Mouse (Mus musculus): Measurements from ENCODE around the gene Gadd45g. TPM values are rescaled to one million over a fixed set of nuclear protein-coding genes. Genes with fewer than 3 reads are reported as not detected.

Gene Gadd45g
- polyA plus RNA-seq, 1 experiment: 180 TPM

GRCm38 (mm10) chr13:51897579-51897978 lies 51.1 kb downstream of the Gadd45g start:
- no peaks in the 10 kb centered on the region for H3K27me3 ChIP-seq (ENCODE audit: control insufficient read depth, insufficient read depth, insufficient read length)
- no peaks in the 10 kb centered on the region for H3K79me2 ChIP-seq (ENCODE audit: control insufficient read depth, insufficient read depth)
- no peaks in the 10 kb centered on the region for H3K36me3 ChIP-seq (ENCODE audit: control insufficient read depth, insufficient read depth)
- H3ac ChIP-seq (ENCODE audit: control insufficient read depth, insufficient read length, low read depth): no peak overlapping the region
- no peak for TF ChIP-seq MAX (IDR thresholded peaks at IDR 0.05)
- no peak for TF ChIP-seq MYOG (IDR thresholded peaks at IDR 0.05; ENCODE audit: control insufficient read depth, extremely low read depth, insufficient read length)
- TF ChIP-seq CTCF (IDR thresholded peaks at IDR 0.05; ENCODE audit: control insufficient read depth, insufficient read depth, insufficient read length): no peak
- no peak for TF ChIP-seq USF1 (IDR thresholded peaks at IDR 0.05; ENCODE audit: low read depth)
- no peak for TF ChIP-seq CEBPB (IDR thresholded peaks at IDR 0.05; ENCODE audit: low read depth)
- TF ChIP-seq FOSL1 (IDR thresholded peaks at IDR 0.05; ENCODE audit: insufficient read depth, low read length, poor library complexity, severe bottlenecking): no peak
- no peak for TF ChIP-seq MYOD1 (IDR thresholded peaks at IDR 0.05; ENCODE audit: control insufficient read depth, insufficient read length, low read depth)
- H3K79me3 ChIP-seq (ENCODE audit: low read depth): no peaks in the 10 kb centered on the region
- no peak overlapping the region for H3K4me3 ChIP-seq (ENCODE audit: insufficient read depth, poor library complexity, severe bottlenecking)

Other genes starting within 250 kb of the Gadd45g start
- gene Cks2, start 201.4 kb upstream of the Gadd45g start, polyA plus RNA-seq (2012; fragmentation: generic; extraction: Trizol): 167 TPM
- 6.1 TPM for gene Secisbp2, start 195.0 kb upstream of the Gadd45g start, polyA plus RNA-seq (2012; fragmentation: generic; extraction: Trizol)
- 0.20 TPM for gene Sema4d, start 52.9 kb upstream of the Gadd45g start, polyA plus RNA-seq (2012; fragmentation: generic; extraction: Trizol)